Mouse (Mus musculus): ENCODE results near the gene Bace1. TPM values are rescaled to one million over a fixed set of nuclear protein-coding genes. Genes with fewer than 3 reads are reported as not detected.

Bace1 gene
- polyA plus RNA-seq, 1 experiment from 2014 or later = 18.5 TPM

GRCm38 (mm10) chr9:45811946-45812345 lies 26.4 kb upstream of the Bace1 start:
- no peaks in the 10 kb centered on the region for H3K9me3 ChIP-seq
- no peak overlapping the region for H3K4me3 ChIP-seq
- no peak overlapping the region for H3K27ac ChIP-seq
- 87% methylated on average over 5 of the region's 5 CpGs for WGBS
- DNase-seq (ENCODE audit: extremely low spot score, low spot score) = no peak
- peaks cover 3% of the 10 kb centered on the region; the same call in 1 of the 2 replicates for H3K4me1 ChIP-seq
- no peaks in the 10 kb centered on the region for H3K27me3 ChIP-seq (ENCODE audit: poor library complexity, severe bottlenecking)
- peaks cover 61% of the 10 kb centered on the region for H3K36me3 ChIP-seq (replicated peaks)

GRCm38 (mm10) chr9:45815113-45815512 lies 23.3 kb upstream of the Bace1 start:
- DNase-seq (ENCODE audit: extremely low spot score, low spot score) = no peak
- no peak overlapping the region for H3K27ac ChIP-seq
- H3K27me3 ChIP-seq (ENCODE audit: poor library complexity, severe bottlenecking) = no peaks in the 10 kb centered on the region
- H3K4me3 ChIP-seq = no peak overlapping the region
- H3K9me3 ChIP-seq = no peaks in the 10 kb centered on the region; the same call in 1 of the 2 replicates
- peaks cover 53% of the 10 kb centered on the region for H3K36me3 ChIP-seq (replicated peaks)
- 93% methylated on average over 9 of the region's 9 CpGs for WGBS
- H3K4me1 ChIP-seq = no peaks in the 10 kb centered on the region

GRCm38 (mm10) chr9:45815525-45815924 lies 22.9 kb upstream of the Bace1 start:
- 89% methylated on average over 10 of the region's 10 CpGs for WGBS
- H3K9me3 ChIP-seq = no peaks in the 10 kb centered on the region; the same call in 1 of the 2 replicates

GRCm38 (mm10) chr9:45818406-45819011 lies 19.9 kb upstream of the Bace1 start:
- DNase-seq (ENCODE audit: extremely low spot score, low spot score) = no peak

More at GRCm38 (mm10) chr9:45815525-45815924, 22.9 kb upstream of the Bace1 start:
- Histone ChIP-seq H3K27me3 (ENCODE audit: poor library complexity, severe bottlenecking) (no peaks in the 10 kb centered on the region), H3K36me3 (replicated peaks) (peaks cover 55% of the 10 kb centered on the region), H3K27ac (no peak overlapping the region), H3K4me3 (no peak overlapping the region), H3K4me1 (no peaks in the 10 kb centered on the region)
- no peak for DNase-seq (ENCODE audit: extremely low spot score, low spot score)

DNA sequence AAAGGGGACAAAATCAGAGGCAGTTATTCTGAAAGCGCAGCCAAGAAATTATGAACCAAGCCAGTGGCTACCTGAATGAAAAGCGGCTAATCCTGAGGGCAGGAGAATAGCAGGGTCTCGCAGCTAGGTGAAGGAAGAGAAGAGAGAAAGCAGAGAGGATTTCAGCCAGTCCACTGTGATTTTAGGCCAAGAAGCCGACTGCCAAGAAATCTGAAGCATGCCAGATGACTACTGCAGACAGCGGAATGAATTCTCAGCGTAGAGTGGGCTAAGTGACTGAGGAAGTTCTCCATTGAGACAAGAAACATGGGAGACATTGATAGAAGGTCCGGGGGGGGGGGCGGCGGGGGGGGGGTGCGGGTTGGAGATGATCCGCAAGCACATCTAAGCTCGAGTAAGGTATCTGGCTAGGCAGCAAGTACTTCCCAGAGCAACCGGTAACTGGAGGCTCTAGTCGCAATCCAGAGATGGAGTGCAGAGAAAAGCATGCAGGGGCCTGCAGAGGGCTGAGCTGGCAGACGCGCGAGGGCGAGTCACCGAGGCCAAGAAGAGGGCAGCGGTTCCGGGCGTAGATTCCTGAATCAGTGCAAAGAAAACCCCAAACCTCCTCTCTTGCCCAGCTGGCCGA lies 10.6 kb upstream of the Bace1 start:
- no peak for DNase-seq (ENCODE audit: extremely low spot score, low spot score)

More at GRCm38 (mm10) chr9:45818406-45819011, 19.9 kb upstream of the Bace1 start:
- Histone ChIP-seq H3K27me3 (ENCODE audit: poor library complexity, severe bottlenecking) (no peaks in the 10 kb centered on the region), H3K9me3 (no peaks in the 10 kb centered on the region; the same call in 1 of the 2 replicates), H3K36me3 (replicated peaks) (peaks cover 72% of the 10 kb centered on the region), H3K4me1 (no peaks in the 10 kb centered on the region), H3K27ac (no peak overlapping the region), H3K4me3 (no peak overlapping the region)
- WGBS = 91% methylated on average over 9 of the region's 9 CpGs

GRCm38 (mm10) chr9:45828291-45828963 lies 10.0 kb upstream of the Bace1 start, which contains the start of gene Cep164:
Cep164 (minus strand) TSS chr9:45828691.
- Histone ChIP-seq H3K4me3 (peak within 1 kb of the TSS; percentile 82), H3K4me1 (peaks cover 25% of the 10 kb centered on the region), H3K36me3 (replicated peaks) (peaks cover 3% of the 10 kb centered on the region), H3K9me3 (peaks cover 3% of the 10 kb centered on the region; the same call in 1 of the 2 replicates), H3K27ac (peak within 1 kb of the TSS; percentile 90), H3K27me3 (ENCODE audit: poor library complexity, severe bottlenecking) (no peaks in the 10 kb centered on the region)
- 0% methylated on average over 31 of the region's 31 CpGs for WGBS
- DNase-seq (ENCODE audit: extremely low spot score, low spot score) = peak; percentile 90

More for the DNA sequence above, 10.6 kb upstream of the Bace1 start:
- H3K4me1 ChIP-seq = peaks cover 25% of the 10 kb centered on the region
- H3K4me3 ChIP-seq = peak overlapping the region; percentile 82
- 5% methylated on average over 19 of the region's 23 CpGs for WGBS
- H3K9me3 ChIP-seq = peaks cover 3% of the 10 kb centered on the region; the same call in 1 of the 2 replicates
- H3K27ac ChIP-seq = peak overlapping the region; percentile 90
- H3K27me3 ChIP-seq (ENCODE audit: poor library complexity, severe bottlenecking) = no peaks in the 10 kb centered on the region
- peaks cover 10% of the 10 kb centered on the region for H3K36me3 ChIP-seq (replicated peaks)

GRCm38 (mm10) chr9:45829107-45829506 lies 9.3 kb upstream of the Bace1 start:
- peak; percentile 77 for DNase-seq (ENCODE audit: extremely low spot score, low spot score)
- Histone ChIP-seq H3K9me3 (peaks cover 3% of the 10 kb centered on the region; the same call in 1 of the 2 replicates), H3K27me3 (ENCODE audit: poor library complexity, severe bottlenecking) (no peaks in the 10 kb centered on the region), H3K36me3 (replicated peaks) (no peaks in the 10 kb centered on the region), H3K4me3 (peak overlapping the region; percentile 82), H3K27ac (peak overlapping the region; percentile 90; the same call in 1 of the 2 replicates), H3K4me1 (peaks cover 25% of the 10 kb centered on the region)
- 31% methylated on average over 10 of the region's 10 CpGs for WGBS

- Histone ChIP-seq H3K4me1 (peaks cover 8% of the 10 kb centered on the region), H3K27me3 (ENCODE audit: poor library complexity, severe bottlenecking) (no peaks in the 10 kb centered on the region), H3K27ac (no peak overlapping the region), H3K36me3 (replicated peaks) (no peaks in the 10 kb centered on the region), H3K9me3 (peaks cover 3% of the 10 kb centered on the region; the same call in 1 of the 2 replicates), H3K4me3 (no peak overlapping the region)
- no peak for DNase-seq (ENCODE audit: extremely low spot score, low spot score)
- WGBS = 85% methylated on average over 2 of the region's 2 CpGs
Measured at GRCm38 (mm10) chr9:45832898-45833297, 5.5 kb upstream of the Bace1 start.

DNA sequence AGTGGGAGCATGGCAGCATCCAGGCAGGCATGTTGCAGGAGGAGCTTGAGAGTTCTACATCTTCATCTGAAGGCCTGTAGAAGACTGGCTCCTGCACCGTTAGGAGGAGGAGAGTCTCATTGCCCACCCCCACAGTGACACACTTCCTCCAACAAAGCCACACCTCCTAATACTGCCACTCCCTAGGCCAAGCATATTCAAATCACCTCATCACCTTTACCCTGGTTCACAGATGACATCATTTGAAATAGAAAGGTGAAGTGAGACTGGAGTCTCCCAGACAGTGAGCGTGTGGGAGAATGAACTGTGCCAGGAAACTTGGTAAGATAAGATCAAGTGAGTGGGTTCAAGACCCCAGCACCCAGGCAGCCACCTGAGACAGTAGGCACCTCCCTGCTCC lies 4.9 kb upstream of the Bace1 start:
- 85% methylated on average over 2 of the region's 2 CpGs for WGBS

GRCm38 (mm10) chr9:45838069-45838433 lies 329 bp upstream of the Bace1 start:
- H3K27me3 ChIP-seq (ENCODE audit: poor library complexity, severe bottlenecking) = no peaks in the 10 kb centered on the region
- 25% methylated on average over 4 of the region's 4 CpGs for WGBS
- H3K36me3 ChIP-seq (replicated peaks) = no peaks in the 10 kb centered on the region
- H3K9me3 ChIP-seq = no peaks in the 10 kb centered on the region
- peaks cover 35% of the 10 kb centered on the region for H3K4me1 ChIP-seq
- no peak overlapping the region; the same call in 1 of the 2 replicates for H3K27ac ChIP-seq
- DNase-seq (ENCODE audit: extremely low spot score, low spot score) = no peak
- peak overlapping the region; percentile 81 for H3K4me3 ChIP-seq

More for the DNA sequence above, 4.9 kb upstream of the Bace1 start:
- Histone ChIP-seq H3K4me3 (no peak overlapping the region), H3K36me3 (replicated peaks) (no peaks in the 10 kb centered on the region), H3K4me1 (peaks cover 8% of the 10 kb centered on the region), H3K9me3 (peaks cover 3% of the 10 kb centered on the region; the same call in 1 of the 2 replicates), H3K27me3 (ENCODE audit: poor library complexity, severe bottlenecking) (no peaks in the 10 kb centered on the region), H3K27ac (no peak overlapping the region)
- DNase-seq (ENCODE audit: extremely low spot score, low spot score) = no peak

DNA sequence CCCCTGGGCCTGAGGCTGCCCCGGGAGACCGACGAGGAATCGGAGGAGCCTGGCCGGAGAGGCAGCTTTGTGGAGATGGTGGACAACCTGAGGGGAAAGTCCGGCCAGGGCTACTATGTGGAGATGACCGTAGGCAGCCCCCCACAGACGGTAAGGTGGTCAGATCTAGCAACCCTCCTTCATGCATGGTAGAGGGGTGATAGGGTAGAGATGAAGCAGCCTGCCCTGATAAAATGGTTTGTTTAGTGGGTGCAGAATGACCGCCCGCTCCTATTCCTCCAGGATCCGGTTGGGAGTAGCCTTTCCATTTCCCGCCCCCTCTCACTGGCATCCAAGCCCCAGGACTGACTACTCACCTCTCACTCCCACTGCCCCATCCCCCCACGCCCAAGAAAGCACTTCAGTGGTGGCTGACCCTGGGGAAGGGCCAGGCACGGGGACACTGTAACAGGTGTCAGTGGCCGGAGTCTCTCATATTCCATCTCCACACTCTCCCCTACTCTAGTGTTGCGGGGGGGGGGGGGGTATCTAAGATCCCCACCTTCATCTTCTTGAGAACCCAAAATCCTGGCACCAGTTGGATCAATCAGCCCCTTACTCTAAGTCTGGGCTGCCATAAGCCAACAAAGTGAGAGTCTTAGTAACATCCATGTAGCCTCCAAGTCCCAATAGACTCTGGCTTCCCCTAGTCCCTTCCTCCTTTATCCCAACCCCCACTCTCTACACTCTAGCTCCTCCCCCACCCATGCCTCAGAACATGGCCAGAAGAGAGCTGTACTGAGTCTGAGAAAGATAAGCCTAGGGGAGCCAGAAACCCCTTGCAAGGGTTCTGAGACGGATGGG lies 980 bp downstream of the Bace1 start:
- peaks cover 35% of the 10 kb centered on the region for H3K4me1 ChIP-seq
- H3K27ac ChIP-seq = peak overlapping the region; percentile 83
- 11% methylated on average over 17 of the region's 17 CpGs for WGBS
- peak overlapping the region; percentile 81 for H3K4me3 ChIP-seq
- H3K27me3 ChIP-seq (ENCODE audit: poor library complexity, severe bottlenecking) = no peaks in the 10 kb centered on the region
- DNase-seq (ENCODE audit: extremely low spot score, low spot score) = no peak
- no peaks in the 10 kb centered on the region for H3K36me3 ChIP-seq (replicated peaks)
- H3K9me3 ChIP-seq = no peaks in the 10 kb centered on the region

GRCm38 (mm10) chr9:45839982-45840300 lies 1.6 kb downstream of the Bace1 start:
- Histone ChIP-seq H3K27ac (no peak overlapping the region), H3K4me3 (peak overlapping the region; percentile 81), H3K36me3 (replicated peaks) (no peaks in the 10 kb centered on the region), H3K9me3 (no peaks in the 10 kb centered on the region), H3K4me1 (peaks cover 35% of the 10 kb centered on the region), H3K27me3 (ENCODE audit: poor library complexity, severe bottlenecking) (no peaks in the 10 kb centered on the region)
- DNase-seq (ENCODE audit: extremely low spot score, low spot score) = no peak
- WGBS = 71% methylated on average over 7 of the region's 7 CpGs

Data from forebrain, embryonic 10.5 days (tissue).